Mouse (Mus musculus): Measurements from ENCODE around the gene Atf7ip. TPM values are rescaled to one million over a fixed set of nuclear protein-coding genes. Genes with fewer than 3 reads are reported as not detected.

Atf7ip gene
- polyA plus RNA-seq, 1 experiment, result 11.6 TPM

DNA sequence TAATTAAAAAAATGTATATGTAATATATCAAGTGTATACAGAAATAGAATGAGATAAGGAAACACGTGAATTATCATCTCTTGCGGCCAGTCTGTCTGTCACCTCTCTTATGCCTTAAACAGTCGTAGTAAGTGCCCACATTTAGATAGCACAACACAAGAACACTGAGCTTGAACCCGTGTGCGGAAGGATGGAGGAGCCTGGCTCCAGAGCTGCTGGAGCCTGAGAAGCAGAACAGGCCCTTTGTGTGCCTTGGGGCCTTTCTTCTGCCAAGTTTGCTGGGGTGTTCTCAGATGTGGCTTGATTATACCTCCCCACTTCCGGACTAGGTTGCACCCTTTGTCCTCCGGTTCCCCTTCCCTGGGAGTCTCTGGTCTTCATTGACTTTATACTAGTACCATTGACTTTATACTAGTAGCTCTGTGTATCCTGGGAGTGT is 25.8 kb downstream of the Atf7ip start:
- no peaks in the 10 kb centered on the region for H3K27me3 ChIP-seq (ENCODE audit: control insufficient read depth, insufficient read depth, insufficient read length)
- H3ac ChIP-seq (ENCODE audit: control insufficient read depth, insufficient read length), result no peak overlapping the region
- H3K4me3 ChIP-seq, result no peak overlapping the region
- H3K36me3 ChIP-seq (ENCODE audit: control insufficient read depth, insufficient read depth), result no peaks in the 10 kb centered on the region
- no peak for TF ChIP-seq POLR2AphosphoS2 (IDR thresholded peaks at IDR 0.05; ENCODE audit: insufficient read length, low read depth)
- no peak for TF ChIP-seq USF1 (IDR thresholded peaks at IDR 0.05; ENCODE audit: low read depth)
- TF ChIP-seq MYOG (IDR thresholded peaks at IDR 0.05; ENCODE audit: control insufficient read depth in 1 of 3, insufficient read depth in 1 of 3, insufficient read length in 2 of 3, low read depth in 2 of 3), result no peak
- no peak for TF ChIP-seq CEBPB (IDR thresholded peaks at IDR 0.05; ENCODE audit: insufficient read depth, poor library complexity, severe bottlenecking)
- no peak for TF ChIP-seq MAX (IDR thresholded peaks at IDR 0.05; ENCODE audit: low read depth)
- TF ChIP-seq TCF3 (IDR thresholded peaks at IDR 0.05; ENCODE audit: insufficient read length, low read depth), result no peak
- TF ChIP-seq SRF (IDR thresholded peaks at IDR 0.05; ENCODE audit: control insufficient read depth, insufficient read length, low read depth), result no peak
- TF ChIP-seq MYOD1 (IDR thresholded peaks at IDR 0.05; ENCODE audit: control insufficient read depth in 1 of 3, insufficient read length in 2 of 3, low read depth in 2 of 3), result no peak
- TF ChIP-seq TCF12 (IDR thresholded peaks at IDR 0.05; ENCODE audit: insufficient read depth, poor library complexity, severe bottlenecking), result no peak
- TF ChIP-seq REST (IDR thresholded peaks at IDR 0.05; ENCODE audit: insufficient read depth, insufficient read length), result no peak
- TF ChIP-seq E2F4 (IDR thresholded peaks at IDR 0.05; ENCODE audit: insufficient read depth), result no peak
- TF ChIP-seq POLR2A (IDR thresholded peaks at IDR 0.05; ENCODE audit: insufficient read length, low read depth), result no peak
- peaks cover 75% of the 10 kb centered on the region for H3K79me2 ChIP-seq (ENCODE audit: control insufficient read depth, insufficient read depth)
- no peak overlapping the region for H3K4me2 ChIP-seq (ENCODE audit: low read depth)

DNA sequence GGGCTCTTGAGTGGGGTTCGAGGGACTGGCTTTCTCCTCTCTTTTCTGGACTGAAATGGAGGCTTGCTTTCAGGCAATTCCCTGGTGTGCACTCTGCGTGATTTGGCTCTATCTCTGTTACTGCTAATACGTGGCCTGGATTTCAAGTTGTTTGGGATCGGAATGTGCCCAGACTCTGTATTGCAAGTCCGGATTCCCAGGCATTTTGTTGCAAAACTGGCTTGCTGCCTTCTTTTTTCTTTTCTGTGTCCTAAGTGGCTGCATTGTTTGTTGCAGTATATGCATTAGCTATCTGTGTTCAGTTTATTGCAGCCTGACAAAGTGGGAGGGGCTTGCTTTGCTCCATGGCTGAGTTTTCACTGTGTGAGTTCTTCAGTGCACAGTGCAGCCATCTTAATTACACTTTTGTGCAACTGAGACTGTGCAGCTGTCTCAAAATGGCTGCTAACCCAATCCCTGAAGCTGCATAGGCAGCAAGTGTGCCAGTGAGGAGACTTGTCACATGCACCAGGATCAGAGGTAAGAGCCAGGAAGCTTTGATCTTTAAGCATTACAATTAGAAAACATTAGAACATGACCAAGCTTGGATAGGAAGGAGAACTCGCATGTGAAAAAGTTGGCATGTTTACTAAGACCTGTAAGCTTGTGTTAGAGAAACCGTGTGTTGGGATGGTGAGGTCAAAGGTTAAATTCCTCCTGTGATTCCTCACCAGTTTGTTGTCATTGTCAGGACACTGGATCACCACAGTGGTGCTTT is 26.7 kb downstream of the Atf7ip start:
- Histone ChIP-seq H3K27me3 (ENCODE audit: control insufficient read depth, insufficient read depth, insufficient read length) (no peaks in the 10 kb centered on the region), H3K4me3 (no peak overlapping the region), H3K36me3 (ENCODE audit: control insufficient read depth, insufficient read depth) (no peaks in the 10 kb centered on the region), H3K79me2 (ENCODE audit: control insufficient read depth, insufficient read depth) (peaks cover 75% of the 10 kb centered on the region), H3K4me2 (ENCODE audit: low read depth) (peak overlapping the region; percentile 28), H3ac (ENCODE audit: control insufficient read depth, insufficient read length) (no peak overlapping the region)
- TF ChIP-seq MAX (IDR thresholded peaks at IDR 0.05; ENCODE audit: low read depth), result no peak
- TF ChIP-seq SRF (IDR thresholded peaks at IDR 0.05; ENCODE audit: control insufficient read depth, insufficient read length, low read depth), result no peak
- TF ChIP-seq E2F4 (IDR thresholded peaks at IDR 0.05; ENCODE audit: insufficient read depth), result no peak
- TF ChIP-seq CEBPB (IDR thresholded peaks at IDR 0.05; ENCODE audit: insufficient read depth, poor library complexity, severe bottlenecking), result no peak
- TF ChIP-seq TCF3 (IDR thresholded peaks at IDR 0.05; ENCODE audit: insufficient read length, low read depth), result no peak
- TF ChIP-seq USF1 (IDR thresholded peaks at IDR 0.05; ENCODE audit: low read depth), result no peak
- TF ChIP-seq TCF12 (IDR thresholded peaks at IDR 0.05; ENCODE audit: insufficient read depth, poor library complexity, severe bottlenecking), result no peak
- TF ChIP-seq MYOD1 (IDR thresholded peaks at IDR 0.05; ENCODE audit: control insufficient read depth in 1 of 3, insufficient read length in 2 of 3, low read depth in 2 of 3), result no peak
- TF ChIP-seq REST (IDR thresholded peaks at IDR 0.05; ENCODE audit: insufficient read depth, insufficient read length), result no peak
- no peak for TF ChIP-seq POLR2AphosphoS2 (IDR thresholded peaks at IDR 0.05; ENCODE audit: insufficient read length, low read depth)
- TF ChIP-seq MYOG (IDR thresholded peaks at IDR 0.05; ENCODE audit: control insufficient read depth in 1 of 3, insufficient read depth in 1 of 3, insufficient read length in 2 of 3, low read depth in 2 of 3), result no peak
- TF ChIP-seq POLR2A (IDR thresholded peaks at IDR 0.05; ENCODE audit: insufficient read length, low read depth), result no peak

DNA sequence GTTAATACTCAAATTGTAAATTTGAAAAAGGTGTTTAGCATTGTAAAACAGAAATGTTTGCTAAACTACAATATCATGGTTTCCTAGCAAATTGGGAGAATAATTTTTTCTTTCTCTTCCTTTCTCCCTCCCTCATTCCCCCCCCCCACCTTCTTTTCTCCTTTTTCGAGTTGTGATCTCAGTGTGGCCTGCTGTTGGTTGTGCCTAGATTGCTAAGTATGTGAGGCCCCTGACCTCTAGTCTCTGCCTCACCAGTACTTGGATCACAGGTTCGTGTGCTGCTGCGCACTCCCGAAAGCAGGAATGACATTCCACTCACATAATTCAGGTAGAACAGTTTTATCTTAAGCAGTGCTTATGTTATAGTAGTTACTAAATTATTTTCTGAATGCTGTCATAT is 27.8 kb downstream of the Atf7ip start:
- Histone ChIP-seq H3K36me3 (ENCODE audit: control insufficient read depth, insufficient read depth) (no peaks in the 10 kb centered on the region), H3ac (ENCODE audit: control insufficient read depth, insufficient read length) (no peak overlapping the region), H3K79me2 (ENCODE audit: control insufficient read depth, insufficient read depth) (peaks cover 75% of the 10 kb centered on the region), H3K4me2 (ENCODE audit: low read depth) (peak overlapping the region; percentile 6), H3K4me3 (no peak overlapping the region), H3K27me3 (ENCODE audit: control insufficient read depth, insufficient read depth, insufficient read length) (no peaks in the 10 kb centered on the region)
- TF ChIP-seq TCF12 (IDR thresholded peaks at IDR 0.05; ENCODE audit: insufficient read depth, poor library complexity, severe bottlenecking), result no peak
- TF ChIP-seq SRF (IDR thresholded peaks at IDR 0.05; ENCODE audit: control insufficient read depth, insufficient read length, low read depth), result no peak
- TF ChIP-seq MYOD1 (IDR thresholded peaks at IDR 0.05; ENCODE audit: control insufficient read depth in 1 of 3, insufficient read length in 2 of 3, low read depth in 2 of 3), result no peak
- TF ChIP-seq CEBPB (IDR thresholded peaks at IDR 0.05; ENCODE audit: insufficient read depth, poor library complexity, severe bottlenecking), result no peak
- TF ChIP-seq POLR2A (IDR thresholded peaks at IDR 0.05; ENCODE audit: insufficient read length, low read depth), result no peak
- TF ChIP-seq MAX (IDR thresholded peaks at IDR 0.05; ENCODE audit: low read depth), result no peak

DNA sequence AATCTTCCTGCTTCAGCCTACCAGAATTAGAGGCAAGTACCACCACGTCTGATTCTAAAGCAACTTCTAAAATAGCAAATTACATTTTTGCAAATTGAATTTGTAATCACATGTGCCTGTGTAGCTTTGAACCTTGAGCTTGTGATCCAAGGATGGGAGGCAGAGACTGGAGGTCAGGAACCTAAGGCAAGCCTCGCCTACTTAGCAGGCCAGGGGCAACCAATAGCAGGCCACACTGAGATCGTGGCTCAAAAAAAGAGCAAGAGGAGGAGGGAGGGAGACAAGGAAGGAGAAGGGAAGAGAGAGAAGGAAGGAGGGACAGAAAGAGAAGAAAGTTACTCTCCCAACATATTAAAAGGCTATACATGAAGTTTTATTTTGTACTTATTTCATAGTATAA is 28.5 kb downstream of the Atf7ip start:
- H3ac ChIP-seq (ENCODE audit: control insufficient read depth, insufficient read length), result no peak overlapping the region
- no peak overlapping the region for H3K4me2 ChIP-seq (ENCODE audit: low read depth)
- H3K79me2 ChIP-seq (ENCODE audit: control insufficient read depth, insufficient read depth), result peaks cover 74% of the 10 kb centered on the region
- H3K27me3 ChIP-seq (ENCODE audit: control insufficient read depth, insufficient read depth, insufficient read length), result no peaks in the 10 kb centered on the region
- no peaks in the 10 kb centered on the region for H3K36me3 ChIP-seq (ENCODE audit: control insufficient read depth, insufficient read depth)
- no peak overlapping the region for H3K4me3 ChIP-seq
- TF ChIP-seq TCF12 (IDR thresholded peaks at IDR 0.05; ENCODE audit: insufficient read depth, poor library complexity, severe bottlenecking) (no peak), MYOG (IDR thresholded peaks at IDR 0.05; ENCODE audit: control insufficient read depth in 1 of 3, insufficient read depth in 1 of 3, insufficient read length in 2 of 3, low read depth in 2 of 3) (no peak), TCF3 (IDR thresholded peaks at IDR 0.05; ENCODE audit: insufficient read length, low read depth) (no peak), E2F4 (IDR thresholded peaks at IDR 0.05; ENCODE audit: insufficient read depth) (no peak)

DNA sequence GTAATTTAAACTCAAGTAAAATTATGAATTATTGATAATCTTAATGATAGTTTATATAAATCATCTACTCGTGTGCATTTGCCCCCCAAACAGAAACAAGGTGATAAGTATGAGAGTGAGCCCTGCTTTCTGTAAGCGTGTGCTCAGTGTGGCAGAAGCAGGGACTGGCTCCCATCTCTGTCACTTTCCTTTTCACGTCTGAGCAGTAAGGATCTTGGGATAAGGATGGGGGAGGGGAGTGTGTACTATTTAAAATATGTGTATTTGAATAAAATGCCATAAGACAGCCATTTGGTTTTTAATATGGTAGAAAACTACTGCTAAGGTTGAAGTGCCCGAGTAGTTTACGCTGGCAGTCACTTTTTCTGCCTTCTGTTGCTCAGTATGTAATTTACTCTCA is 29.2 kb downstream of the Atf7ip start:
- no peaks in the 10 kb centered on the region for H3K27me3 ChIP-seq (ENCODE audit: control insufficient read depth, insufficient read depth, insufficient read length)
- TF ChIP-seq E2F4 (IDR thresholded peaks at IDR 0.05; ENCODE audit: insufficient read depth) (no peak), POLR2AphosphoS2 (IDR thresholded peaks at IDR 0.05; ENCODE audit: insufficient read length, low read depth) (no peak), MYOD1 (IDR thresholded peaks at IDR 0.05; ENCODE audit: control insufficient read depth in 1 of 3, insufficient read length in 2 of 3, low read depth in 2 of 3) (no peak), MYOG (IDR thresholded peaks at IDR 0.05; ENCODE audit: control insufficient read depth in 1 of 3, insufficient read depth in 1 of 3, insufficient read length in 2 of 3, low read depth in 2 of 3) (no peak), POLR2A (IDR thresholded peaks at IDR 0.05; ENCODE audit: insufficient read length, low read depth) (no peak), TCF3 (IDR thresholded peaks at IDR 0.05; ENCODE audit: insufficient read length, low read depth) (no peak), CEBPB (IDR thresholded peaks at IDR 0.05; ENCODE audit: insufficient read depth, poor library complexity, severe bottlenecking) (no peak), REST (IDR thresholded peaks at IDR 0.05; ENCODE audit: insufficient read depth, insufficient read length) (no peak), SRF (IDR thresholded peaks at IDR 0.05; ENCODE audit: control insufficient read depth, insufficient read length, low read depth) (no peak)
- H3K4me3 ChIP-seq, result no peak overlapping the region
- no peak overlapping the region for H3ac ChIP-seq (ENCODE audit: control insufficient read depth, insufficient read length)
- H3K4me2 ChIP-seq (ENCODE audit: low read depth), result no peak overlapping the region
- H3K36me3 ChIP-seq (ENCODE audit: control insufficient read depth, insufficient read depth), result no peaks in the 10 kb centered on the region
- H3K79me2 ChIP-seq (ENCODE audit: control insufficient read depth, insufficient read depth), result peaks cover 78% of the 10 kb centered on the region
